Mouse (Mus musculus): ENCODE measurements around the gene Gm7137. TPM values are rescaled to one million over a fixed set of nuclear protein-coding genes. Genes with fewer than 3 reads are reported as not detected.
"Not testable (repeated sequence)": the region's sequence is repeated elsewhere in the genome, so short reads cannot be mapped to it uniquely, and the experiment has no call there.

The Gm7137 gene
- polyA plus RNA-seq, 1 experiment from 2014 or later = not detected

- WGBS (ENCODE audit: insufficient replicate concordance) = no CpG with 5 or more reads among the region's 1 CpGs
- not testable (repeated sequence) for H3K4me3 ChIP-seq (ENCODE audit: low read depth, low read length); H3K36me3 ChIP-seq (ENCODE audit: control insufficient read depth, insufficient read depth); H3K4me2 ChIP-seq (ENCODE audit: low read depth, low read length); H3K4me1 ChIP-seq (ENCODE audit: control insufficient read depth, low read depth, low read length); H3K9me3 ChIP-seq (replicated peaks; ENCODE audit: control insufficient read depth, low read length); H3K9ac ChIP-seq (ENCODE audit: low read depth, low read length); H3K27ac ChIP-seq (ENCODE audit: low read length); H3K27me3 ChIP-seq (ENCODE audit: control insufficient read depth, insufficient read depth, low read depth, low read length); ATAC-seq (ENCODE audit: low read depth)
Observed at GRCm38 (mm10) chr10:77771225-77771624, 16.8 kb downstream of the Gm7137 start, which contains the start of gene Gm3238. Gm3238 (minus strand) TSS chr10:77771325.

- no peaks in the 10 kb centered on the region for H3K4me1 ChIP-seq (ENCODE audit: control insufficient read depth, low read depth, low read length)
- H3K27ac ChIP-seq (ENCODE audit: low read length) = no peak overlapping the region
- no peak overlapping the region for H3K4me3 ChIP-seq (ENCODE audit: low read depth, low read length)
- no peak for ATAC-seq (ENCODE audit: low read depth)
- 67% methylated on average over 1 of the region's 1 CpGs for WGBS (ENCODE audit: insufficient replicate concordance)
- H3K9me3 ChIP-seq (replicated peaks; ENCODE audit: control insufficient read depth, low read length) = no peaks in the 10 kb centered on the region
- no peak overlapping the region for H3K4me2 ChIP-seq (ENCODE audit: low read depth, low read length)
- H3K9ac ChIP-seq (ENCODE audit: low read depth, low read length) = no peak overlapping the region
- no peaks in the 10 kb centered on the region for H3K36me3 ChIP-seq (ENCODE audit: control insufficient read depth, insufficient read depth)
- no peaks in the 10 kb centered on the region for H3K27me3 ChIP-seq (ENCODE audit: control insufficient read depth, insufficient read depth, low read depth, low read length)
Observed at GRCm38 (mm10) chr10:77769727-77770126, 18.3 kb downstream of the Gm7137 start.

GRCm38 (mm10) chr10:77759582-77759981 is 28.4 kb downstream of the Gm7137 start, which contains the start of gene Gm3233:
Gm3233 (minus strand) TSS chr10:77759682.
- H3K9me3 ChIP-seq (replicated peaks; ENCODE audit: control insufficient read depth, low read length); H3K27ac ChIP-seq (ENCODE audit: low read length); H3K4me2 ChIP-seq (ENCODE audit: low read depth, low read length); ATAC-seq (ENCODE audit: low read depth); H3K9ac ChIP-seq (ENCODE audit: low read depth, low read length); H3K27me3 ChIP-seq (ENCODE audit: control insufficient read depth, insufficient read depth, low read depth, low read length); H3K36me3 ChIP-seq (ENCODE audit: control insufficient read depth, insufficient read depth); H3K4me1 ChIP-seq (ENCODE audit: control insufficient read depth, low read depth, low read length); H3K4me3 ChIP-seq (ENCODE audit: low read depth, low read length): not testable (repeated sequence)
- no CpG with 5 or more reads among the region's 1 CpGs for WGBS (ENCODE audit: insufficient replicate concordance)

- Histone ChIP-seq H3K4me2 (ENCODE audit: low read depth, low read length) (no peak overlapping the region), H3K4me1 (ENCODE audit: control insufficient read depth, low read depth, low read length) (no peaks in the 10 kb centered on the region), H3K9ac (ENCODE audit: low read depth, low read length) (no peak overlapping the region), H3K36me3 (ENCODE audit: control insufficient read depth, insufficient read depth) (no peaks in the 10 kb centered on the region), H3K9me3 (replicated peaks; ENCODE audit: control insufficient read depth, low read length) (no peaks in the 10 kb centered on the region), H3K4me3 (ENCODE audit: low read depth, low read length) (no peak overlapping the region), H3K27me3 (ENCODE audit: control insufficient read depth, insufficient read depth, low read depth, low read length) (no peaks in the 10 kb centered on the region), H3K27ac (ENCODE audit: low read length) (no peak overlapping the region)
- ATAC-seq (ENCODE audit: low read depth) = no peak
Observed at GRCm38 (mm10) chr10:77753448-77753847, 34.6 kb downstream of the Gm7137 start.

GRCm38 (mm10) chr10:77752312-77752711 is 35.7 kb downstream of the Gm7137 start:
- not testable (repeated sequence) for H3K36me3 ChIP-seq (ENCODE audit: control insufficient read depth, insufficient read depth); H3K9ac ChIP-seq (ENCODE audit: low read depth, low read length); H3K4me2 ChIP-seq (ENCODE audit: low read depth, low read length); H3K27me3 ChIP-seq (ENCODE audit: control insufficient read depth, insufficient read depth, low read depth, low read length); H3K4me1 ChIP-seq (ENCODE audit: control insufficient read depth, low read depth, low read length); H3K27ac ChIP-seq (ENCODE audit: low read length); H3K4me3 ChIP-seq (ENCODE audit: low read depth, low read length); H3K9me3 ChIP-seq (replicated peaks; ENCODE audit: control insufficient read depth, low read length); ATAC-seq (ENCODE audit: low read depth)
- WGBS (ENCODE audit: insufficient replicate concordance) = 41% methylated on average over 3 of the region's 3 CpGs

GRCm38 (mm10) chr10:77751254-77751653 is 36.7 kb downstream of the Gm7137 start, which contains the start of gene Gm9736:
Gm9736 (minus strand) TSS chr10:77751354.
- H3K4me3 ChIP-seq (ENCODE audit: low read depth, low read length); H3K9me3 ChIP-seq (replicated peaks; ENCODE audit: control insufficient read depth, low read length); H3K27ac ChIP-seq (ENCODE audit: low read length); H3K36me3 ChIP-seq (ENCODE audit: control insufficient read depth, insufficient read depth); H3K27me3 ChIP-seq (ENCODE audit: control insufficient read depth, insufficient read depth, low read depth, low read length); ATAC-seq (ENCODE audit: low read depth); H3K9ac ChIP-seq (ENCODE audit: low read depth, low read length); H3K4me2 ChIP-seq (ENCODE audit: low read depth, low read length); H3K4me1 ChIP-seq (ENCODE audit: control insufficient read depth, low read depth, low read length): not testable (repeated sequence)
- 44% methylated on average over 1 of the region's 1 CpGs for whole genome bisulfite sequencing (ENCODE audit: insufficient replicate concordance)

- not testable (repeated sequence) for H3K36me3 ChIP-seq (ENCODE audit: control insufficient read depth, insufficient read depth); H3K27me3 ChIP-seq (ENCODE audit: control insufficient read depth, insufficient read depth, low read depth, low read length); H3K4me3 ChIP-seq (ENCODE audit: low read depth, low read length); H3K4me2 ChIP-seq (ENCODE audit: low read depth, low read length); H3K9ac ChIP-seq (ENCODE audit: low read depth, low read length); H3K27ac ChIP-seq (ENCODE audit: low read length); H3K4me1 ChIP-seq (ENCODE audit: control insufficient read depth, low read depth, low read length); ATAC-seq (ENCODE audit: low read depth); H3K9me3 ChIP-seq (replicated peaks; ENCODE audit: control insufficient read depth, low read length)
- 50% methylated on average over 1 of the region's 1 CpGs for WGBS (ENCODE audit: insufficient replicate concordance)
Observed at GRCm38 (mm10) chr10:77750686-77751085, 37.3 kb downstream of the Gm7137 start.

GRCm38 (mm10) chr10:77741924-77742688 is 45.9 kb downstream of the Gm7137 start, which contains the start of gene Gm18596:
Gm18596 (minus strand) TSS chr10:77742638.
- 47% methylated on average over 4 of the region's 5 CpGs for WGBS (ENCODE audit: insufficient replicate concordance)
- not testable (repeated sequence) for H3K27me3 ChIP-seq (ENCODE audit: control insufficient read depth, insufficient read depth, low read depth, low read length); H3K36me3 ChIP-seq (ENCODE audit: control insufficient read depth, insufficient read depth); H3K27ac ChIP-seq (ENCODE audit: low read length); H3K9me3 ChIP-seq (replicated peaks; ENCODE audit: control insufficient read depth, low read length); H3K4me2 ChIP-seq (ENCODE audit: low read depth, low read length); H3K4me1 ChIP-seq (ENCODE audit: control insufficient read depth, low read depth, low read length); H3K9ac ChIP-seq (ENCODE audit: low read depth, low read length); ATAC-seq (ENCODE audit: low read depth); H3K4me3 ChIP-seq (ENCODE audit: low read depth, low read length)

- Histone ChIP-seq H3K4me3 (ENCODE audit: low read depth, low read length) (no peak overlapping the region), H3K27me3 (ENCODE audit: control insufficient read depth, insufficient read depth, low read depth, low read length) (no peaks in the 10 kb centered on the region), H3K36me3 (ENCODE audit: control insufficient read depth, insufficient read depth) (no peaks in the 10 kb centered on the region), H3K4me1 (ENCODE audit: control insufficient read depth, low read depth, low read length) (no peaks in the 10 kb centered on the region), H3K4me2 (ENCODE audit: low read depth, low read length) (no peak overlapping the region), H3K27ac (ENCODE audit: low read length) (no peak overlapping the region), H3K9me3 (replicated peaks; ENCODE audit: control insufficient read depth, low read length) (no peaks in the 10 kb centered on the region), H3K9ac (ENCODE audit: low read depth, low read length) (no peak overlapping the region)
- 49% methylated on average over 4 of the region's 4 CpGs for WGBS (ENCODE audit: insufficient replicate concordance)
- no peak for ATAC-seq (ENCODE audit: low read depth)
Observed at GRCm38 (mm10) chr10:77738929-77739328, 49.1 kb downstream of the Gm7137 start.
